In genomic region chr10:127122018-127122417, GRCm38 (mm10) we compare ENCODE assay signal across 13 mouse cellular contexts. TPM values are rescaled to one million over a fixed set of nuclear protein-coding genes. Genes with fewer than 3 reads are reported as not detected.
DNase-seq lines count a peak whose midpoint lies in the region; ATAC-seq lines count a peak whose summit lies in the region.
"Had no signal": no experiment of that assay in that cellular context is flagged by ENCODE, and none has a peak within 500 bp of the region (broad histone marks: within the 10 kb centered on the region; RNA-seq: fewer than 3 reads in every experiment).

No protein-coding gene starts in this region.

- H3K4me1 ChIP-seq in embryonic facial prominence, embryonic 10.5 days = peaks cover 26% of the 10 kb centered on the region
- H3K4me1 ChIP-seq in hindbrain, embryonic 16.5 days (ENCODE audit: control insufficient read depth, insufficient read depth, low read depth, low read length) = peaks cover 18% of the 10 kb centered on the region
- H3K4me1 ChIP-seq in midbrain, embryonic 13.5 days (replicated peaks) = peaks cover 31% of the 10 kb centered on the region

- 83% methylated on average over 3 of the region's 3 CpGs for WGBS in embryonic facial prominence, embryonic 10.5 days
- 78% methylated on average over 3 of the region's 3 CpGs for WGBS in hindbrain, embryonic 16.5 days
- WGBS in midbrain, embryonic 13.5 days = 91% methylated on average over 3 of the region's 3 CpGs

- H3K27ac ChIP-seq in embryonic facial prominence, embryonic 10.5 days (replicated peaks) = no peak overlapping the region
- peak overlapping the region; percentile 66 for H3K27ac ChIP-seq in hindbrain, embryonic 16.5 days (ENCODE audit: low read depth, low read length)
- H3K27ac ChIP-seq in midbrain, embryonic 13.5 days = peak overlapping the region; percentile 92
- H3K27ac ChIP-seq: embryonic facial prominence, embryonic 13.5 days had no signal

- H3K4me3 ChIP-seq in embryonic facial prominence, embryonic 10.5 days = peak overlapping the region; percentile 83; the same call in 1 of the 2 replicates
- peak overlapping the region; percentile 81 for H3K4me3 ChIP-seq in hindbrain, embryonic 16.5 days (ENCODE audit: low read length)
- peak overlapping the region; percentile 93 for H3K4me3 ChIP-seq in midbrain, embryonic 13.5 days (replicated peaks)

- H3K9me3 ChIP-seq in embryonic facial prominence, embryonic 10.5 days = no peaks in the 10 kb centered on the region
- no peaks in the 10 kb centered on the region for H3K9me3 ChIP-seq in hindbrain, embryonic 16.5 days (ENCODE audit: control insufficient read depth, low read length)
- H3K9me3 ChIP-seq in midbrain, embryonic 13.5 days = no peaks in the 10 kb centered on the region
- H3K9me3 ChIP-seq: embryonic facial prominence, embryonic 13.5 days; megakaryocyte, embryonic 14.5 days had no signal

- peak overlapping the region; percentile 56 for H3K4me2 ChIP-seq in hindbrain, embryonic 16.5 days (ENCODE audit: low read length)
- H3K4me2 ChIP-seq in midbrain, embryonic 13.5 days (replicated peaks) = peak overlapping the region; percentile 58

- peaks cover 26% of the 10 kb centered on the region for H3K36me3 ChIP-seq in embryonic facial prominence, embryonic 10.5 days (replicated peaks)
- H3K36me3 ChIP-seq in hindbrain, embryonic 16.5 days (ENCODE audit: control insufficient read depth, insufficient read depth, low read length) = peaks cover 17% of the 10 kb centered on the region
- H3K36me3 ChIP-seq in midbrain, embryonic 13.5 days = peaks cover 25% of the 10 kb centered on the region

- peak overlapping the region; percentile 35 for H3K9ac ChIP-seq in hindbrain, embryonic 16.5 days (ENCODE audit: low read depth, low read length)
- H3K9ac ChIP-seq in midbrain, embryonic 13.5 days (replicated peaks) = peak overlapping the region; percentile 59
- H3K9ac ChIP-seq: embryonic facial prominence, embryonic 13.5 days; lung, embryonic 14.5 days had no signal

- H3K27me3 ChIP-seq in embryonic facial prominence, embryonic 10.5 days (replicated peaks; ENCODE audit: low read depth, poor library complexity, severe bottlenecking) = no peaks in the 10 kb centered on the region
- no peaks in the 10 kb centered on the region for H3K27me3 ChIP-seq in hindbrain, embryonic 16.5 days (replicated peaks; ENCODE audit: control insufficient read depth, insufficient read depth, low read length)
- H3K27me3 ChIP-seq in midbrain, embryonic 13.5 days = no peaks in the 10 kb centered on the region
- H3K27me3 ChIP-seq: embryonic facial prominence, embryonic 13.5 days; megakaryocyte, embryonic 14.5 days had no signal

- ATAC-seq in hindbrain, embryonic 16.5 days = no peak
- no peak for ATAC-seq in midbrain, embryonic 13.5 days
- no peak for ATAC-seq in granulocyte monocyte progenitor cell, adult 5-6 weeks (replicated peaks; ENCODE audit: poor library complexity, severe bottlenecking)

- peak; percentile 51 for DNase-seq in 416B (ENCODE audit: low read depth)
- DNase-seq in embryonic facial prominence, embryonic 10.5 days (ENCODE audit: low spot score) = no peak
- no peak for DNase-seq in adrenal gland, adult 2 months
- DNase-seq in cerebellum, adult 11-12 months = no peak
- DNase-seq: adrenal gland, postnatal 14 days; heart, postnatal 14 days; kidney, adult 8-10 months had no signal

RNA-seq across cellular contexts. Expression of gene Os9, which starts 1.1 kb away (rescaled TPM):
- 59.7 and 60.1 TPM in 2 replicates for polyA plus RNA-seq in embryonic facial prominence, embryonic 10.5 days (2016; fragmentation: Nextera tagmentation; extraction: Ambion mirVana)
- 135 and 138 TPM in 2 replicates for polyA plus RNA-seq in hindbrain, embryonic 16.5 days (2015; fragmentation: Nextera tagmentation; extraction: Ambion mirVana)
- polyA plus RNA-seq in midbrain, embryonic 13.5 days (2015; fragmentation: Nextera tagmentation; extraction: Ambion mirVana) = 134 and 138 TPM in 2 replicates
- 100 to 1,000 TPM; 127 to 147 TPM for total RNA-seq in adrenal gland, adult 2 months (2021)
- polyA plus RNA-seq in adrenal gland, adult 2 months (2012; rRNA removed) = 82.2 and 108 TPM in 2 replicates
- 73.3 and 80.0 TPM in 2 replicates for total RNA-seq in granulocyte monocyte progenitor cell, adult 5-6 weeks (2014; fragmentation: Nextera tagmentation)
- total RNA-seq in granulocyte monocyte progenitor cell, adult 5-6 weeks (2017) = 202 and 218 TPM in 2 replicates

RNA-seq across cellular contexts. Expression of gene B4galnt1, which starts 43.0 kb away (rescaled TPM):
- 3.0 and 3.8 TPM in 2 replicates for polyA plus RNA-seq in embryonic facial prominence, embryonic 10.5 days (2016; fragmentation: Nextera tagmentation; extraction: Ambion mirVana)
- 59.0 and 74.1 TPM in 2 replicates for polyA plus RNA-seq in hindbrain, embryonic 16.5 days (2015; fragmentation: Nextera tagmentation; extraction: Ambion mirVana)
- 28.8 and 30.2 TPM in 2 replicates for polyA plus RNA-seq in midbrain, embryonic 13.5 days (2015; fragmentation: Nextera tagmentation; extraction: Ambion mirVana)
- total RNA-seq in adrenal gland, adult 2 months (2021) = 10 to 100 TPM in 1 of 2 experiments, 1 to 10 TPM in 1; 8.3 to 11.6 TPM
- polyA plus RNA-seq in adrenal gland, adult 2 months (2012; rRNA removed) = 17.8 and 19.1 TPM in 2 replicates
- 288 and 308 TPM in 2 replicates for total RNA-seq in granulocyte monocyte progenitor cell, adult 5-6 weeks (2014; fragmentation: Nextera tagmentation)
- total RNA-seq in granulocyte monocyte progenitor cell, adult 5-6 weeks (2017) = 141 and 161 TPM in 2 replicates

RNA-seq across cellular contexts. Expression of gene Agap2, which starts 46.9 kb away (rescaled TPM):
- polyA plus RNA-seq in embryonic facial prominence, embryonic 10.5 days (2016; fragmentation: Nextera tagmentation; extraction: Ambion mirVana) = 0.04 and 0.21 TPM in 2 replicates
- polyA plus RNA-seq in hindbrain, embryonic 16.5 days (2015; fragmentation: Nextera tagmentation; extraction: Ambion mirVana) = 3.4 and 4.2 TPM in 2 replicates
- 2.8 and 3.3 TPM in 2 replicates for polyA plus RNA-seq in midbrain, embryonic 13.5 days (2015; fragmentation: Nextera tagmentation; extraction: Ambion mirVana)
- 1 to 10 TPM; 2.2 to 3.8 TPM for total RNA-seq in adrenal gland, adult 2 months (2021)
- polyA plus RNA-seq in adrenal gland, adult 2 months (2012; rRNA removed) = 8.7 and 9.8 TPM in 2 replicates
- 26.3 and 27.2 TPM in 2 replicates for total RNA-seq in granulocyte monocyte progenitor cell, adult 5-6 weeks (2014; fragmentation: Nextera tagmentation)
- total RNA-seq in granulocyte monocyte progenitor cell, adult 5-6 weeks (2017) = 18.8 and 34.4 TPM in 2 replicates

RNA-seq across cellular contexts. Expression of gene Tspan31, which starts 52.0 kb away (rescaled TPM):
- polyA plus RNA-seq in embryonic facial prominence, embryonic 10.5 days (2016; fragmentation: Nextera tagmentation; extraction: Ambion mirVana) = 168 and 180 TPM in 2 replicates
- 123 TPM in 2 replicates for polyA plus RNA-seq in hindbrain, embryonic 16.5 days (2015; fragmentation: Nextera tagmentation; extraction: Ambion mirVana)
- 136 and 138 TPM in 2 replicates for polyA plus RNA-seq in midbrain, embryonic 13.5 days (2015; fragmentation: Nextera tagmentation; extraction: Ambion mirVana)
- total RNA-seq in adrenal gland, adult 2 months (2021) = 100 to 1,000 TPM; 115 to 129 TPM
- 53.3 and 62.3 TPM in 2 replicates for polyA plus RNA-seq in adrenal gland, adult 2 months (2012; rRNA removed)
- 92.4 and 102 TPM in 2 replicates for total RNA-seq in granulocyte monocyte progenitor cell, adult 5-6 weeks (2014; fragmentation: Nextera tagmentation)
- total RNA-seq in granulocyte monocyte progenitor cell, adult 5-6 weeks (2017) = 82.5 and 82.6 TPM in 2 replicates

RNA-seq across cellular contexts. Expression of gene Slc26a10, which starts 58.4 kb away (rescaled TPM):
- polyA plus RNA-seq in embryonic facial prominence, embryonic 10.5 days (2016; fragmentation: Nextera tagmentation; extraction: Ambion mirVana) = 2.1 and 2.9 TPM in 2 replicates
- polyA plus RNA-seq in hindbrain, embryonic 16.5 days (2015; fragmentation: Nextera tagmentation; extraction: Ambion mirVana) = 1.4 and 1.5 TPM in 2 replicates
- polyA plus RNA-seq in midbrain, embryonic 13.5 days (2015; fragmentation: Nextera tagmentation; extraction: Ambion mirVana) = 0.86 and 1.0 TPM in 2 replicates
- total RNA-seq in adrenal gland, adult 2 months (2021) = under 1 TPM; 0.35 to 0.58 TPM
- 1.1 and 2.4 TPM in 2 replicates for polyA plus RNA-seq in adrenal gland, adult 2 months (2012; rRNA removed)
- total RNA-seq in granulocyte monocyte progenitor cell, adult 5-6 weeks (2014; fragmentation: Nextera tagmentation) = 0.15 TPM in 1 of 2 replicates, not detected in the other
- 0.26 and 0.88 TPM in 2 replicates for total RNA-seq in granulocyte monocyte progenitor cell, adult 5-6 weeks (2017)
